Mouse (Mus musculus): Measurements from ENCODE around the gene Dmgdh.

Dmgdh gene

GRCm38 (mm10) chr13:93772861-93773260, 98.6 kb downstream of the Dmgdh start:
- no peak for DNase-seq (ENCODE audit: low spot score)

GRCm38 (mm10) chr13:93773704-93774315, 99.6 kb downstream of the Dmgdh start:
- no peak for DNase-seq (ENCODE audit: low spot score)

DNA sequence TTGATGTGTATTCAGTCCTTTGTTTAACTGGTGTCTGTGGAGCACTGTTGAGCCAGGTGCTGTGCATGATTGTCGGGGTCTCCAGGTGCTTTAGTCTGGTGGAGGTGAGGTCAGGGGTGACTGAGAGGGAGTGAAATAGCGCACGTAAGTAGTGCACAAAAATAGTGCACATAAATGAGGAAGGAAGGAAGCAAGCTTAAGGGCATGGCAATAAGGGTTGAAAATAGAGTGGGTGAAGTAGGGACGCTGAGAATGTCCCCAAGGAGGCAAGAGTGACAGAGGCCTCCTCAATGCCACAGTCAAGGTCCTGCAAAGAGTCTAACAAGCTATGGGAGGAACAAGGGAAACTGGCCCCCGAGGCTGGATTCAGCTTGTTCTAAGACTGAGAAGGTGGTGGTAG, 108.6 kb downstream of the Dmgdh start:
- DNase-seq (ENCODE audit: low spot score): no peak

GRCm38 (mm10) chr13:93785329-93785728, 111.1 kb downstream of the Dmgdh start:
- no peak for DNase-seq (ENCODE audit: low spot score)

DNA sequence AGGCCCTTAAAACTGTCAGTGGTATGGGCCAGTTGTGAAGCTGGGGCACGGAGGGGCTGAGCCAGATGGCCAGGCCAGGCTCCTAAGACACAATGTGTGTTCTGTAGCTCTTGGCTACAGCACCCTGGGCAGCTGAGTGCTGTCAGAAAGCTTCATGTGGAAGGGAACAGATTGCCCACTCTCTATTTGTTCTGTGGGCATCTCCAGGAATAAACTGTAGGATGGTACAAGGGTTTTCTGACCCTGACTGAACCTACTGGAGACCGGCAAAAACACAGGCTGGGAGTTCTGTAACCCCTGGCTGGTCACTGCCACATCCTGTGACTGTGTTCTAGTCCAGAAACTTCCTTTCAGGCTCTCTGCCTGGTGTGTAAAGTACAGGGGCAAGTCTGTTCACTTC, 111.8 kb downstream of the Dmgdh start:
- DNase-seq (ENCODE audit: low spot score): no peak

GRCm38 (mm10) chr13:93787647-93788046, 113.4 kb downstream of the Dmgdh start:
- no peak for DNase-seq (ENCODE audit: low spot score)

DNA sequence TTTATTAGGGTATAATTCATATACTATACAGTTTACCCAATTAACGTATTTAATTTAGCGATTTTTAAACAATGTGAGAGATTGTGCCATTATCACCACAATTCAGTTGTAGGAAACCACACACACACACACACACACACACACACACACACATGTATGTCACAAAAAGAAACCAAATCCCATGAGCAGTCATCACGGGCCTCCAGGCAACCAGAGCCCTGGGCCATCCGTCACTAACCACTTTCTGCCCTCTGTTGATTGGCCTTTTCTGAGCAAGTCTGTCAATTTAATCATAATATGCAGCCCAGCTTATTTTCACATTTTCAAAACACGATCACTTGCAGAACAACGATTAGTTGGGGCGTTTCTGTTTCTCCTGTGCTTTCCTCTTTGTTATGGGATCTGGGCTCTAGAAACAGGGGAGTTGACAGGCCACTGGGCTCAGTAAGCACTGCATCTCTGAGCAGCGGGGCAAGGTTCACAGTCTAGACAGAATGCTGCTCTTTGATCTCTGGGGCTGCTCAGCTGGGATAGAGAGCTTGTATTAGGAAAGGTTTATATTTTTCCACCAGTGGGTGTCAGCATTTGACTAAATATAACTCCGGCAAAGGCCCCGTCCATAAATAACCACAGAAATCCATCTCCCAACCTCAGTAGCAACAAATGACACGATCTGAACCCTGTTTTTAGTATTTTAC, 118.9 kb downstream of the Dmgdh start:
- no peak for DNase-seq (ENCODE audit: low spot score)

DNA sequence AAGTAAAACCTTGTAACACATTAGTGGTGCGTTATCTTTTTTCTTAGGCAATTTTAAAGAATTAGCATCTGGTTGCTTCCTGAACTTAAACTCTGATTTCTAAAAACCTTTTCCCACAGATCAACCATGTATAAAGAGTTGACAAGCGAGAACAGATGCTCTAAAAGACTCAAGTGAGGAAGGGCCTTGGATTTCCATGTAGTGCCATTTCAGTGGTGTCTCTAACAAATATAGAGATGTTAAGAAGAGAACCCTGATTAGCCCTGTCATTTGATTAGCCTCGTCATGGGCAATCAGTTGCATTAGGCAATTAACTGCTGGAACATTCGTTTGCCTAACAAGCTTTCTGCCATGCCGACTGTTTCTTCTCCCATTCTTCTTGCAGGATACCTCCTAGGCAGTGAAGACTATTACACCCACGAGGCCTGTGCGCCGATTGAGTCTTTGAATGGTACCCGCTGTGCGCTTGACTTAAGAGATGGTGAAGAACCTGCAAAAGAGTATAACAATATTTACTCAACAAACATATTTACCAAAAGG, 119.5 kb downstream of the Dmgdh start:
- DNase-seq (ENCODE audit: low spot score): no peak

DNA sequence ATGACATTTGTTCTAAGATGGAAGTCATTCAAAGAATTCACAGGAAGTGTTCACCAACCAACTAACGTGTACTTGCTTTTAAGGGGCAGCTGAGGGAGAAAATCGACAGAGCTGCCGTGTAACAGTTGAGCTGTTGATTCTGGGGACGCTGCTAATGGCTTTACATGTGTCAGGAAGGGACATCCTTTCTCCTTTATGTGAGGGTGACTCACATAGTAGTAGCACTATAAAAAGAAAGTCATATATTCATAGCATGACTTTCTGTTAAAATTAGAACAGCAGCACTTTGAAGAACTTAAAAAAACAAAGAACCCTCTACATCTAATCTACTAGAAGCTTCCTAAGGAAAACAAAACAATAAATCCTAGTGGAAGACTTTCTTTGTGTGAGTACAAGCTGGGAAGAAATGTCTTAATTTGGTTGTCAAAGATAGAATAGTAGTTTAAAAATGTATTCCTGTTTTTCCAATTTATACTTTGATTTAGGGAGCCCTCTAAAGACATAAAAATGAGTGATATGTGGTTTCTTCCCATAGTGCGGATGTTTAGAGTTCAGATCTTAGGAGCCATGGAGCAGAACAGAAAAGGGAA, 122.9 kb downstream of the Dmgdh start:
- DNase-seq (ENCODE audit: low spot score): no peak

Data from layer of hippocampus, adult 9-10 months (tissue).